Mouse (Mus musculus) G1E-ER4 (cell line): Measurements from ENCODE around the gene Mrtfa. TPM values are rescaled to one million over a fixed set of nuclear protein-coding genes. Genes with fewer than 3 reads are reported as not detected.

Experiments
- GATA1 ChIP-seq: IDR thresholded peaks from one replicate; pipeline ENCODE4 v1.8.0; 2012; ENCODE audit warnings: low read length, inconsistent platforms
- polyA plus RNA-seq: library from polyadenylated mRNA; stranded (reverse); fragments of >175 nt; gene quantifications from 2 replicates; pipeline ENCODE4 v1.2.3, GENCODE M21; 2012

The Mrtfa gene
- polyA plus RNA-seq, 1 experiment, result 17.8 TPM

DNA sequence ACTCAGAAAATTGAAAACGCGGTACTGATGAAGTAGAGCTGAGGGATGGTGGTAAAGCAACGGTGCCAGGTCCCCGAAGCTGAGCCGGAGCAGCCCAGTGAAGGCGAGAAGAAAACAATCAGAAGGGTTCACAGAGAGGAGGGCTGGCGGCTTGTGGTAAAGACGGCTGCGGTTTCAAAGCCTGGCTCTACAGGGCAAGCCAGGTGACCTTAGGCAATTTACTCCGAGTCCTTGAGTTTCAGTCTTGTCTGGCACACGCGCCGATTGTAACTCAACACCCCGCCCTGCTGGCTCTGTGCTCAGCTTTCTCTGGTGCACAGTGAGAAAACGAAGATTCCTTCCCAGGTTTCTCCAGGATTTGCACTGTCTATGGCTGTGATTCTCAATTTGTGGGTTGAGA lies 22.4 kb upstream of the Mrtfa start:
- TF ChIP-seq GATA1, result no peak

DNA sequence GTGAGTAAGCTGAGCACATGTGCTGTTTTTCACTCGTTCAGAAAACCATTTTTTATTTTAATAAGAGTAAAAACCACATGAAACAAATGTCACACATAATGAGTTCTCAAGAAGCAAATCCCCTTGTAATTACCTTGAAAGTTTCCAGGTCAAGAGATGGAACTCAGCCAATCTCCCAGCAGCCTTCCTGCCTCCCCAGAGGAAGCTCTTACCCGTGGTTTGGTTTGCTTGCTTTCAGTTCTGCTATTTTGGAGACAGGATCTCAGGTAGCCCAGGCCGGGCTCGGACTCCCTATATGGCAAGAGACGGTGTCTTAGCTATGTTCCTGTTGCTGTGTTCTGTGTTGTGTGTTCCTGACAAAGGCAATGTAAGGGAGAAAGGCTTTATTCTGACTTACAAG lies 19.9 kb upstream of the Mrtfa start:
- TF ChIP-seq GATA1, result no peak

DNA sequence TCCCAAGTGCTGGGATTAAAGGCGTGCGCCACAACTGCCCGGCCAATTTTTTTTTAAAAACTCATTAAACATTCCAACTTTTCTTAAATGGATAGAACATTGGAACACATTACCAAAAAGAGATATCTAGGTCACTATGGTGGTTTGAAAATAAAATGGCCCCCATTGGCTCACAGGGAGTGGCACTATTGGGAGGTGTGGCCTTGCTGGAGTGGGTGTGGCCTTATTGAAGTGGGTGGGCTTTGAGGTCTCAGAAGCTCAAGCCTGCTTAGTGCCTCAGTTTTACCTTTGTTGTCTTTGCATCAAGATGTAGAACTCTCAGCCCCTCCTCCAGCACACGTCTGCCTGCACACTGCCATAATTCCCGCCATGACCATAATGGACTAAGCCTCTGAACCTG lies 11.9 kb upstream of the Mrtfa start:
- no peak for TF ChIP-seq GATA1

DNA sequence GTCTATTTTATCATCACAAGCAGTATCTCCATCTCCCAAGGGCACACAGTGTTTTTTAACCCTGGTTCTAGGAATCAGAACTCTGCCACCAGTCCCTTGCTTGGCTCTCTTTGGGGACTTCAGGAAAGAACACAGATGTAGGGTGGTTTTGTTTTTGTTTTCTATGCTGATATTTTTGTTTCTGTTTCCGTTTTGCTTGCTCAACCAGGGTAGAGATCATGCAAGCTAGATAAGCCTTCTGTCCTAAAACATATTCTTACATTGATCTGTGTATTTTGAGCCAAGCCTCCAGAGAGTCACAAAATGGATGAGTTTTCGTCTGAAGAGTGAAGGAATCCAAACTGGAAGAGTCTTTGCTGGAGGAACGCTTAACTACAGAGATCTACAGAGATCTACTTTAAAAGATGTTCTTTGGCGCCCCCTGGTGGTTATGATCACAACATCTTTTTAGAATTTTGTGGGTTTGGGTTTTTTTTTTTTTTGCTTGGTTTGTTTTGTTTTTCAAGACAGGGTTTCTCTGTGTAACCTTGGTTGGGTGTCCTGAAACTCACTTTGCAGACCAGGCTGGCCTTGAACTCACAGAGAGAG lies 8.9 kb upstream of the Mrtfa start:
- no peak for TF ChIP-seq GATA1

DNA sequence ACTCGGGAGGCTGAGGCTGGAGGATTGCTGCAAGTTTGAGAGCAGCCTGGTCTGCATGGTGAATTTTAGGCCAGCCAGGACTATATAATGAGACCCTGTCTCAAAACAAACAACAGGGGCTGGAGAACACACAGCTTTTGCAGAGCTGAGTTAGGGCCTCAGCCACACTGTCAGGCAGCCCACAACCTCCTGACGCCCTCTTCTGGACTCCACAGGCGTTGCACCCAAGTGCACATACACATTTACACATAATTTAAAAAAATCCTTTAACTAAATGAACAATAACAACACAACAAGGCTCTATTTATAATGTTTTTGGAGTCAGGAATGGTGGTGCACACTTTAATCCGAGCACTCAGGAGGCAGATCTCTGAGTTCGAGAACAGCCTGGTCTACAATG lies 7.9 kb upstream of the Mrtfa start:
- no peak for TF ChIP-seq GATA1

DNA sequence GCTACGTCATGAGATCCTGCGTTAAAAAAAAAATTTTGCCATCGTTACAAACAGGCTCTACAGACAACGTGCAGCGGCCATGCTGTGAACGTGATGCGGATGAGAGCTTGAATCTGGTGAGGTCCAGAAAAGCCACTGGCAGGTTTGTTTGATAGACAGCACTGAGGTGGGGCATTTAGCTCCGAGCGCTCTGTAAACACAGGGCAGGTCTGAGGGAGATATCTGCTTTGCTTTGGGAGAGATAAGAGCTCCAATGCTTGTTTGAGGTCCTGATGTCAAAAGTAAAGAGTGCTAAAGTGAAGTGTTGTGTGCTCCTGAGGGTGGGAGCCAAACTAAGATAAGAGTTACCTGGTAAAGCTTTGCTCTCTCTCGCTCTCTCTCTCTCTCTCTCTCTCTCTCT lies 6.6 kb upstream of the Mrtfa start:
- no peak for TF ChIP-seq GATA1

DNA sequence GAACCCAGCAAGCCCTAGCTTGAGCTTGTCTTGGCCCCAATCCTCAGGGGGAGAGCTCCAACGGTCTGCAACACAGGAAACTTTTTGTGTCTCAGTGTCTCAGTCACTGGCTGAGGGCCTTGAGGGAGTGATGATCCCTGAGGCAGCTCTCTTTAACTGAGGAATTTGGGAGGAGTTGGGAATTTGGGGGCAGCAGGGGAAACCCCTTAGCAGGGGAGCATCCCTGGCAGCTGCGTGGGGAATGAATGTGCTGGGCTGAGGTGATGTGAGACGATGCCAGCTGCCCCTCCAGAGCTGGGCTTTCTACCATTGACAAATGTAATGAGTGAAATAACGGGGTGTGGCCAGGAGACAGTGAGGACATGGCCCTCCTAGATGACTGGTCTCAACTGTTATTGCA lies 4.9 kb upstream of the Mrtfa start:
- TF ChIP-seq GATA1, result no peak

DNA sequence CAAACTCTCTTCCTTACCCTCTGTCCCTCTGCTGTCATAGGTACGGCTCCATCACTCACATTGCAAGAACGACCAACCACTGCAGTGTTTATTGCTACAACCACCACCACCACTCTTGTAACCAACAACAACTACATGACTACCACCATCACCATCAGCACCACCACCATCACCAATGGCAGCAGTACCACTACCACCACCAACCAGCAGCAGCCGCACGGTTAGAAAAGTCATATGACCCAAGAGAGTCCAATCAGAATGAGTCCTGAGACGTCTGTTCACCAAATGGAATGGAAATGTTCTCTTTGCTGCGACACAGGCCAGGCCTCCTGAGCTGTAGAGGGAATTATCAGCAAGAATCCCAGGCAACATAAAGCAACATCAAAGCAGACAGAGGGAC lies 4.2 kb upstream of the Mrtfa start:
- no peak for TF ChIP-seq GATA1

DNA sequence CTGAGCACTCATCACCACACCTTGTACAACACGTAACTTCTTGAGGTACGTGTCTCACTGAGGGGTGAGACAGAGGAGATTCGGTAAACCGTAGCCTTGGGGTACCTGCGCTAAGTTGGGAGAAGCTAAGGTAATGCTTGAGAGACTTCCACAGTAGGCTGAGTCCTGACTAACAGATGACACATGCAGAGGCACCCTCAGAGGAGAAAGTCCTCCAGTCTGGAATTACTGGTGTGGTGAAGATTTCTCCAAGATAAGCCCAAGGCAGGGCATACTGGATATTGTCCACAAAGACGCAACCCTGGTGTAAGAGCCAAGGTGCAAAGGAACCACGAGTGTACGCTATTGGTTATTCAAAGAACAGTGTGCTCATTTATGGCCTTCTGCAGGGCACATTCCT lies 2.3 kb upstream of the Mrtfa start:
- no peak for TF ChIP-seq GATA1

DNA sequence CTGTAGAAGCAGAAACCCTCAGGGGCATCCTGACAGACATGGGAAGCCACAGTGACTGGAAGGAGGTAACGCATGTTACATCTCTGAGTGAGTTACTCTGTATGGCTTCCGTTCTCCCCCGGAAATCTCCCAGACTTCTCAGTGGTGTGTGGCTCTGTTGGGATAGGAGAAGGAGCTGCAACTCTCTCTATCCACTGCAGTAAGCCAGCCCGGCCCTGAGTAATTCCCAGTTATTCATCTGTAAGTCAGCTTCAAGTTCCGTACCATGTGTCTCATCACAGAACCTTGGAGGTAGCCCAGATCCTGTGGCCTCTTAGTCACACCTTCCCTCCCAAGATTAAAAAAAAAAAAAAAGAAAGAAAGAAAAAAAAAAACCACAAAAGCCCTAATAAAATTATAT lies 1.8 kb upstream of the Mrtfa start:
- TF ChIP-seq GATA1, result no peak

DNA sequence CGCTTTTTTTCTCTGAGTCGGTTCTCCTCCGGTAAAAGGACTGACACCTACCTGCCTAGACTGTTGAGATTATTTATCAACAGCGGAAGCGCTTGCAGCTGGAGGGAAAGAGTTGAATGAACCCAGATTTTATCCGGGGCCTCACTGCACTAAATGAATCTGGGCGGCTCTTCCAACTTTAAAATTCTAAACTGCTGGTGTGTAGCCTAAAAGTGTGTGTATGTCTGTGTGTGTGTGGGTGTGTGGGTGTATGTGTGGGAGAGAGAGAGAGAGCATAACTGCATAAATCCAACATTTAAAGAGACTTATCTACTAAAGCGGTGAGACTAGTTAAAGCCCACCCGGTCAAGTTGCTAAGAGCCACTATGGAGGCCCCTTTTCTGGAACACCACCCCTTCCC lies 746 bp upstream of the Mrtfa start:
- TF ChIP-seq GATA1, result no peak

DNA sequence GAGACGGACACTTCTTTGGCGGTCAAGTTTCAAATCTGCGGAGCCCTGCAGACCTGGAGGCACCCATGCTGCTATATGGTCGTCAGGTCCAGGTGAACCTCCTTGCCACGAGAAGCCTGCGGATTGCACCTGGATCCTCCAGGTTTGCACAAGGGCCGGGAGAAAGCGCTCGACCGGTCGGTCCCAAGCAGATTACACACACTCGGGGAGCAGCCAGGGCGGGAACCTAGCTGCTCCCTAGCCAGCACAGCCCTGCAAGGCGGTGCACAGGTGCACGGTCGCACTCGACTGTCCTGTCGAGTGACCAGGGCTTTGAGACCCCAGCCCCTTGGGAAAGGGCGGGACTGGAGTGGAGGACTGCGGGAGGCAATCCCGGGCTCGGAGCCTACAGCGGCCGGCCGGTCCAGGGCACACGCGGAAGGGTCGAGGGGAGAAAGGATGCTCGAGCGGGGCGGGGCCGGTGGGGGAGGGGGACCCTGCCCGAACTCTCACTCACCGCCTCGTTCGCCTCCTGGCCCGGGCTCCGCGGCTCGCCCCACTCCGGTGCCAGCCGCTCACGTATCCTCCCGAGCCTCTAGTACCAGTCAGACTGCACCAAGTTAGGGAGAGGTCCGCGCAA lies 437 bp downstream of the Mrtfa start:
- no peak for TF ChIP-seq GATA1

DNA sequence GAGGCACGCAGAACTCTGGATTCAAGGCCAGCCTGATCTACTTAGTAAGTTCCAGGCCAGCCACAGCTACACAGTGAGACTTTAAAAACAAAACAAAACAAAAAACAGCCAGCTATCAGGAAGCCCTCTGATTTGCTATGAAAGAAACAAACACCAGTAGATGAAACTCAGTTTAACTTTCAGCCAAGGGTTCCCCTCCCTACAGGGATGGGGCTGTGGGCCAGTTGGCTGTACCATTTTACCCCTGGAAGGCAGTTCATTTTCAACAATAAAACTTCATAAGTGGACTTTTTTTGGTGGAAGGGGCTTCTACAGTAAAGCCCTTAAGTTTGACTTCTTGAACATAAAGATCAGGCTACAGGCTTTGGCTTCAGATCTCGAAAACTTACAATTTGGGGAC lies 1.5 kb downstream of the Mrtfa start:
- no peak for TF ChIP-seq GATA1

DNA sequence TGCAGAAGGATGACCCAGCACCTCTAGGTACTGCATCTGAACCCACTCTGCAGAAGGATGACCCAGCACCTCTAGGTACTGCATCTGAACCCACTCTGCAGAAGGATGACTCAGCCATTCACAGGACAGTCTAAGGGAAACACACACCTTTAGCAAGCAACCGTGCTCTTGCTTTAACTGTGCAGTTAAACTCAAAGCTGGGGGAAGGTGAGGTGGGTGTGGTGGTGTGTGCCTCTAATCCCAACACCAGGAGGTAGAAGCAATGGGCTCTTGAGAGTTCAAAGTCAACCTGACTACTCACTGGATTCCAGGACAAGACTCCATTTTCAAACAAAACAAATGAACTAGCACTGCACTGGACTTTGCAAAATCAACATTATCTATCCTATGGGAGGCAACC lies 5.6 kb downstream of the Mrtfa start:
- no peak for TF ChIP-seq GATA1

DNA sequence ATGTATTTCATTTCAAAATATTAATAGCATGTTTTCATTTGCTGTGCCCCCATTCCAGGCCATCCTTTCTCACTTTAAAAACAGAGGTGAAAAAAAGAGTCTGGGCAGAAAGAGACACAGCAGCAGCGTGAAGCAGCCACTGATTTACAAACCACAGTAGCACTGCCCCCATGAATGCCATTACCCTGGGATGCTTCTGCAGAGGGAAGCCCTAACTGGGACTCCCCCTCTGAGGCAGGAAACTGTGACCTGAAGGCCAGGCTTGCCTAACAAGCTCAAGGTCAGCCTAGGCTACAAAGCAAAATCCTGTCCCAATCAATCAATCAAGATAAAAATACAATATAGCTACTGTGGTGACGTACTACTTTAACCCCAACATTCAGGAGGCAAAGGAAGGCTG lies 9.3 kb downstream of the Mrtfa start:
- TF ChIP-seq GATA1, result no peak

DNA sequence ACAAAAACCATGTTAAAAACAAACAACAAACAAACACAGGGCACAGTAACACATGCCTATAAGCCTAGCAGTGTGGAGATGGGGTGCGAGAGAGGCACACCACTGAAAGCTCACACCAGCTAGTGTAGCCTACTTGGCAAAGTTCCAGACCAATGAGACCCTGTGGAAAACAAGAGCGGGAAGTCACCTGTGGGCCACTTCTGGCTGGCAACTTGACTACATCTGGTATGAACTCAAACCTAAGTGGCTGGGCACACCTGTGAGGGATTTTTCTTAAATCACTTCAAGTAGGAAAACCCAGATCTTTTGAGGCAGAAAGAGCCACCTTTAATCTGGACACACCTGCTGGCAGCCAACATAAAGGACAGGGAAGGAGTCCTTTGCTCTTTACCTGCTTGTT lies 11.0 kb downstream of the Mrtfa start:
- TF ChIP-seq GATA1, result no peak

DNA sequence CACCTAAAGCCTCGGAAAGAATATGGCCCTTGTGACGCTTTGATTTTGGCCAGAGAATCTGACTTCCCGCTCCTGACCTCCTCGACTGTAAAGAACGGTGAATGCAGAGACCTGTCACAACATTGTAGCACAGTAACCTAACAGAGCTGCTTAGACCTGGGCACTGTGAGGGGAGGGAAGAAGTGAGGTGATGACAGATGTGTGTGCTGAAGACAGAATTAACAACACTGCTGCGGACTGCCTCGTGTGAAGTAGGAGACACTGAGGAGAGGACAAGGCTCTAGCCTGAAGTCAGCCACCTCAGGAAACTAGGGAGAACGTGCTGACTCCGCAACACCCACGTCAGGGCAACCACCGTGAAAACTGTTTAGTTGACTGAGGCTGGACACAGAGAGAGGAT lies 11.9 kb downstream of the Mrtfa start:
- TF ChIP-seq GATA1, result no peak

DNA sequence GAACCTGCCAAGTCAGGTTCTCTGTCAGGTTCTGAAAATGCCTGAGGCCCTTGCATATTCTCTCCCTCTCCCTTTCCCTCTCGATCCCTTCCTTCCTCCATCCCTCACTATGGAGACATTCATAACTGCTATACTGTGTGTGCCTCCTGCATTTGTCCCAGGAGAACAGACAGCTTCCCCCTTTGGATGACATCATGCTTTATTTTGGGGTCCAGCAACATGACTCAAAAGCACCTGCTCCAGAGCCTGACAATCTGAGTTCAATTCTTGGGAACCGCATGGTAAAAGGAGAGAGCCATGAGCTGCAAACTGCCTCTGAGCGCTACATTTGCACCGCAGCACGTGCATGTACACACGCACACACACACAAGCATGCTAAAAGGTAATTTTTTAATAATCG lies 12.7 kb downstream of the Mrtfa start:
- TF ChIP-seq GATA1, result no peak
